Mouse (Mus musculus): Measurements from ENCODE around the gene Luc7l.

DNA sequence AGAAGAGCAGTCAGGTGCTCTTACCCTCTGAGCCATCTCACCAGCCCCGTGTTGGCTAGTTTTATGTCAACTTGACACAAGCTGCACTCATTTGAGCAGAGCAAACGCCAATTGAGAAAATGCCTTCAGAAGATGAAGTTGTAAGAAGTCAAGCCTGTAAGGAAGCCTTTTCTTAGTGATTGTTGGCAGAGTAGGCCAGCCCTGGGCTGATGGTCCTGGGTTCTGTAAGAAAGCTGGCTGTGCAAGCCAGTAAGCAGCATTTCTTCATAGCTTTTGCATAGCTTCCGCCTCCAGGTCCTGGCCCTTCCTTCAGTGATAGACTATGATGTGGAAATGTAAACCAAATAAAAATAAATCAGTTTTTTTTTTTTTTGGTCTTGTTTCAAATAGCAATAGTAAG, 19.9 kb downstream of the Luc7l start:
- TF ChIP-seq CTCF (IDR thresholded peaks at IDR 0.05; ENCODE audit: low read depth, low read length) (no peak), GATA1 (IDR thresholded peaks at IDR 0.05; ENCODE audit: borderline replicate concordance, low read length) (no peak), POLR2AphosphoS5 (IDR thresholded peaks at IDR 0.05; ENCODE audit: insufficient replicate concordance, low read depth, low read length) (no peak), GATA2 (IDR thresholded peaks at IDR 0.05; ENCODE audit: borderline replicate concordance, low read depth, low read length) (no peak), TAL1 (conservative IDR thresholded peaks at IDR 0.05; ENCODE audit: low read depth, low read length) (no peak)

All from G1E (cell line).